Mouse (Mus musculus) midbrain, embryonic 10.5 days (tissue): Measurements from ENCODE around the gene Elavl4. TPM values are rescaled to one million over a fixed set of nuclear protein-coding genes. Genes with fewer than 3 reads are reported as not detected.

Source experiments
- DNase-seq: peaks from one replicate; pipeline ENCODE4 v3.0.0-alpha.2; 2017; ENCODE audit warnings: low spot score
- H3K27ac ChIP-seq: fragments of 300-500 bp; sonication (generic); replicated peaks from 2 replicates; pipeline ENCODE4 v1.5.1; 2016; ENCODE audit warnings: mild to moderate bottlenecking
- H3K27me3 ChIP-seq: fragments of 300-500 bp; sonication (generic); 2 replicates; pipeline ENCODE4 v1.6.1; 2016; ENCODE audit warnings: low read depth, mild to moderate bottlenecking; ENCODE audit not compliant: poor library complexity, severe bottlenecking
- H3K36me3 ChIP-seq: fragments of 300-500 bp; sonication (generic); 2 replicates; pipeline ENCODE4 v1.6.1; 2016; ENCODE audit warnings: mild to moderate bottlenecking, moderate library complexity
- H3K4me1 ChIP-seq: fragments of 300-500 bp; sonication (generic); 2 replicates; pipeline ENCODE4 v1.6.1; 2016
- H3K4me3 ChIP-seq: fragments of 300-500 bp; sonication (generic); 2 replicates; pipeline ENCODE4 v1.5.1; 2016; ENCODE audit warnings: mild to moderate bottlenecking, moderate library complexity
- H3K9me3 ChIP-seq: fragments of 300-500 bp; sonication (generic); replicated peaks from 2 replicates; pipeline ENCODE4 v1.6.1; 2016; ENCODE audit warnings: mild to moderate bottlenecking
- WGBS: fragments of 180-500 bp; shearing (Covaris S2); methylation state at CpG from one replicate; pipeline ENCODE4 v1.1.7; 2016; 5-methylcytosine and 5-hydroxymethylcytosine counted together
- polyA plus RNA-seq: library from polyadenylated mRNA; unstranded; fragments of >200 nt; fragmentation: Nextera tagmentation; extraction: Ambion mirVana; gene quantifications from 2 replicates; pipeline ENCODE4 v1.2.1, GENCODE M21; 2016

Gene Elavl4
- polyA plus RNA-seq, 1 experiment from 2014 or later, result 133 TPM

- Histone ChIP-seq H3K36me3 (peaks cover 52% of the 10 kb centered on the region), H3K4me3 (no peak overlapping the region), H3K27ac (no peak overlapping the region), H3K9me3 (no peaks in the 10 kb centered on the region), H3K4me1 (peaks cover 8% of the 10 kb centered on the region; the same call in 1 of the 2 replicates), H3K27me3 (no peaks in the 10 kb centered on the region)
- DNase-seq, result no peak
- WGBS, result 83% methylated on average over 5 of the region's 5 CpGs
These were observed 141.5 kb downstream of the Elavl4 start for GRCm38 (mm10) chr4:110210246-110210645.

GRCm38 (mm10) chr4:110209613-110210012, 142.1 kb downstream of the Elavl4 start:
- Histone ChIP-seq H3K27me3 (no peaks in the 10 kb centered on the region), H3K9me3 (no peaks in the 10 kb centered on the region), H3K36me3 (peaks cover 52% of the 10 kb centered on the region), H3K4me1 (peaks cover 8% of the 10 kb centered on the region; the same call in 1 of the 2 replicates), H3K27ac (no peak overlapping the region), H3K4me3 (no peak overlapping the region)
- 62% methylated on average over 5 of the region's 5 CpGs for WGBS
- no peak for DNase-seq

GRCm38 (mm10) chr4:110201680-110202079, 150.0 kb downstream of the Elavl4 start:
- WGBS, result 88% methylated on average over 3 of the region's 3 CpGs
- no peaks in the 10 kb centered on the region for H3K27me3 ChIP-seq
- no peak overlapping the region for H3K4me3 ChIP-seq
- no peak for DNase-seq
- no peaks in the 10 kb centered on the region for H3K4me1 ChIP-seq
- no peak overlapping the region for H3K27ac ChIP-seq
- H3K9me3 ChIP-seq, result no peaks in the 10 kb centered on the region
- H3K36me3 ChIP-seq, result peaks cover 7% of the 10 kb centered on the region

GRCm38 (mm10) chr4:110199897-110200296, 151.8 kb downstream of the Elavl4 start:
- DNase-seq, result no peak
- H3K4me1 ChIP-seq, result no peaks in the 10 kb centered on the region
- no peak overlapping the region for H3K27ac ChIP-seq
- no peaks in the 10 kb centered on the region for H3K9me3 ChIP-seq
- no peaks in the 10 kb centered on the region for H3K36me3 ChIP-seq
- WGBS, result 91% methylated on average over 5 of the region's 5 CpGs
- H3K4me3 ChIP-seq, result no peak overlapping the region
- H3K27me3 ChIP-seq, result no peaks in the 10 kb centered on the region

- Histone ChIP-seq H3K27me3 (no peaks in the 10 kb centered on the region), H3K36me3 (no peaks in the 10 kb centered on the region), H3K4me1 (no peaks in the 10 kb centered on the region), H3K4me3 (no peak overlapping the region), H3K27ac (no peak overlapping the region), H3K9me3 (no peaks in the 10 kb centered on the region)
- 79% methylated on average over 2 of the region's 2 CpGs for WGBS
- DNase-seq, result no peak
These were observed 153.1 kb downstream of the Elavl4 start for GRCm38 (mm10) chr4:110198600-110198999.

- no peaks in the 10 kb centered on the region for H3K4me1 ChIP-seq
- no peaks in the 10 kb centered on the region for H3K9me3 ChIP-seq
- no peaks in the 10 kb centered on the region for H3K27me3 ChIP-seq
- H3K36me3 ChIP-seq, result no peaks in the 10 kb centered on the region
- H3K27ac ChIP-seq, result no peak overlapping the region
- 89% methylated on average over 2 of the region's 2 CpGs for WGBS
- H3K4me3 ChIP-seq, result no peak overlapping the region
- no peak for DNase-seq
These were observed 174.4 kb downstream of the Elavl4 start for GRCm38 (mm10) chr4:110177263-110177662.

GRCm38 (mm10) chr4:110172028-110172427, 179.7 kb downstream of the Elavl4 start:
- H3K27me3 ChIP-seq, result no peaks in the 10 kb centered on the region
- H3K36me3 ChIP-seq, result no peaks in the 10 kb centered on the region
- H3K4me3 ChIP-seq, result no peak overlapping the region
- H3K9me3 ChIP-seq, result no peaks in the 10 kb centered on the region
- no peak overlapping the region for H3K27ac ChIP-seq
- WGBS, result 81% methylated on average over 5 of the region's 5 CpGs
- DNase-seq, result no peak
- H3K4me1 ChIP-seq, result no peaks in the 10 kb centered on the region

- Histone ChIP-seq H3K27me3 (no peaks in the 10 kb centered on the region), H3K27ac (no peak overlapping the region), H3K9me3 (no peaks in the 10 kb centered on the region), H3K4me1 (no peaks in the 10 kb centered on the region), H3K36me3 (no peaks in the 10 kb centered on the region), H3K4me3 (no peak overlapping the region)
- no peak for DNase-seq
- WGBS, result 84% methylated on average over 5 of the region's 5 CpGs
These were observed 186.5 kb downstream of the Elavl4 start for GRCm38 (mm10) chr4:110165217-110165616.

GRCm38 (mm10) chr4:110161600-110161999, 190.1 kb downstream of the Elavl4 start:
- H3K4me3 ChIP-seq, result no peak overlapping the region
- peaks cover 6% of the 10 kb centered on the region for H3K4me1 ChIP-seq
- H3K36me3 ChIP-seq, result no peaks in the 10 kb centered on the region
- H3K27ac ChIP-seq, result no peak overlapping the region
- WGBS, result 81% methylated on average over 3 of the region's 3 CpGs
- H3K27me3 ChIP-seq, result no peaks in the 10 kb centered on the region
- no peaks in the 10 kb centered on the region for H3K9me3 ChIP-seq
- no peak for DNase-seq

- peaks cover 33% of the 10 kb centered on the region for H3K4me1 ChIP-seq
- no peaks in the 10 kb centered on the region for H3K36me3 ChIP-seq
- no peaks in the 10 kb centered on the region for H3K27me3 ChIP-seq
- no peak for DNase-seq
- H3K9me3 ChIP-seq, result no peaks in the 10 kb centered on the region
- H3K4me3 ChIP-seq, result no peak overlapping the region
- WGBS, result 52% methylated on average over 3 of the region's 3 CpGs
- 0 out of 2 replicates have a peak overlapping the region, but pooled peaks have one; percentile 23 for H3K27ac ChIP-seq
These were observed 194.1 kb downstream of the Elavl4 start for GRCm38 (mm10) chr4:110157515-110158159.

- H3K27ac ChIP-seq, result peak overlapping the region; percentile 71
- H3K36me3 ChIP-seq, result no peaks in the 10 kb centered on the region
- 49% methylated on average over 2 of the region's 2 CpGs for WGBS
- no peak overlapping the region for H3K4me3 ChIP-seq
- H3K9me3 ChIP-seq, result no peaks in the 10 kb centered on the region
- peak; percentile 23 for DNase-seq
- H3K27me3 ChIP-seq, result no peaks in the 10 kb centered on the region
- H3K4me1 ChIP-seq, result peaks cover 49% of the 10 kb centered on the region
These were observed 195.8 kb downstream of the Elavl4 start for GRCm38 (mm10) chr4:110155954-110156353.
